In the genomic region with DNA sequence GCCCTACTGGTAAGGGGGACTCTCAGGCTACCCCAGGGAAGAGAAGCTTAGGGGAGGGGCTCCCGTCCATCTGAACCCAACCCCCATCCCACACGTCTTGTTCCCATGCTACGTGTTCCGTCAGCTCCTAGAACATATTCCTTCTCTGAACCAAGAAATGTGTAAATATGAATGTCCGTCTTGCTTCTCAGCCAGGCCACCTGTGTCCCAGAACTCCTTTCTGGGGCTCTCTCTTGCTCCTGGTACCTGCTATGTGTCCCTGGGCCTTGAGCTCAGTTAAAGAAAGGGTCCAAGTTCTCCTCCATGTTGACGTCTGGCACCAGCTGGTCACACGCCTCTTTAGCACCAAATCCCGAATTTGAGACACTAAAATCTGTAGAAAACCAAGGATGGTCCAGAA, we compare ENCODE assay signal across 30 mouse cellular contexts.
"Had no signal": no experiment of that assay in that cellular context is flagged by ENCODE, and none has a peak within 500 bp of the region (broad histone marks: within the 10 kb centered on the region; RNA-seq: fewer than 3 reads in every experiment).

No protein-coding gene starts in this region.

- H3K4me1 ChIP-seq: limb, embryonic 12.5 days; liver, embryonic 12.5 days; liver, embryonic 13.5 days; liver, embryonic 15.5 days; megakaryocyte, embryonic 14.5 days; midbrain, embryonic 12.5 days; neural tube, embryonic 12.5 days had no signal

- DNase-seq: left cerebral cortex, postnatal 4 days; liver; liver, embryonic 13.5 days; liver, postnatal 0 days; lung, adult 18-20 months; lung, adult 2 months; lung, embryonic 14.5 days; lung, postnatal 10 days; lung, postnatal 14 days; lung, postnatal 36 days; lung, postnatal 4 days; midbrain, embryonic 14.5 days had no signal

- H3K27ac ChIP-seq: limb, embryonic 10.5 days; limb, embryonic 12.5 days; limb, embryonic 13.5 days; limb, embryonic 15.5 days; liver, embryonic 12.5 days; liver, embryonic 13.5 days; liver, embryonic 14.5 days; liver, embryonic 15.5 days; lung, embryonic 15.5 days; macrophage; midbrain, embryonic 10.5 days; midbrain, embryonic 12.5 days; midbrain, embryonic 15.5 days; neural tube, embryonic 12.5 days had no signal

- H3K9ac ChIP-seq: limb, embryonic 12.5 days; limb, embryonic 13.5 days; limb, embryonic 15.5 days; liver, embryonic 12.5 days; liver, embryonic 13.5 days; liver, embryonic 14.5 days; liver, embryonic 15.5 days; liver, postnatal 0 days; lung, embryonic 14.5 days; lung, embryonic 15.5 days; midbrain, embryonic 12.5 days; midbrain, embryonic 15.5 days; neural tube, embryonic 12.5 days had no signal

- H3K4me2 ChIP-seq: limb, embryonic 12.5 days; limb, embryonic 13.5 days; limb, embryonic 15.5 days; liver, embryonic 11.5 days; liver, embryonic 12.5 days; liver, embryonic 13.5 days; liver, embryonic 15.5 days; lung, embryonic 14.5 days; lung, embryonic 15.5 days; midbrain, embryonic 12.5 days; midbrain, embryonic 15.5 days; neural tube, embryonic 12.5 days had no signal

- H3K27me3 ChIP-seq: limb, embryonic 12.5 days; limb, embryonic 13.5 days; limb, embryonic 15.5 days; liver, embryonic 12.5 days; liver, embryonic 13.5 days; liver, embryonic 15.5 days; lung, embryonic 15.5 days; megakaryocyte, embryonic 14.5 days; midbrain, embryonic 12.5 days; midbrain, embryonic 15.5 days; neural tube, embryonic 12.5 days had no signal

- H3K36me3 ChIP-seq: liver, embryonic 15.5 days had no signal

- H3K4me3 ChIP-seq: limb, embryonic 10.5 days; limb, embryonic 12.5 days; limb, embryonic 13.5 days; limb, embryonic 15.5 days; liver, embryonic 12.5 days; liver, embryonic 13.5 days; liver, embryonic 15.5 days; lung, embryonic 15.5 days; megakaryocyte, embryonic 14.5 days; midbrain, embryonic 10.5 days; midbrain, embryonic 12.5 days; midbrain, embryonic 15.5 days; myocyte; neural tube, embryonic 12.5 days had no signal

- H3K9me3 ChIP-seq: limb, embryonic 10.5 days; limb, embryonic 12.5 days; limb, embryonic 13.5 days; limb, embryonic 15.5 days; liver, embryonic 12.5 days; liver, embryonic 13.5 days; liver, embryonic 15.5 days; lung, embryonic 15.5 days; midbrain, embryonic 10.5 days; midbrain, embryonic 12.5 days; midbrain, embryonic 15.5 days; neural tube, embryonic 12.5 days had no signal

- ATAC-seq: liver, embryonic 12.5 days; liver, postnatal 0 days; lung, postnatal 0 days; midbrain, embryonic 15.5 days; midbrain, embryonic 16.5 days had no signal
